Mouse (Mus musculus) stomach, embryonic 16.5 days (tissue): ENCODE measurements around the gene Aqp8. TPM values are rescaled to one million over a fixed set of nuclear protein-coding genes. Genes with fewer than 3 reads are reported as not detected.

Experiments
- ATAC-seq: fragments of 200-750 bp; cut with Nextera tagmentation; 2 replicates; pipeline ENCODE4 v1.8.0; 2017; ENCODE audit warnings: moderate number of reproducible peaks, moderate TSS enrichment; ENCODE audit not compliant: insufficient read depth, low FRiP score
- H3K27ac ChIP-seq: fragments of 300-500 bp; sonication (generic); 2 replicates; pipeline ENCODE4 v1.5.1; 2014; ENCODE audit warnings: low read length
- H3K27me3 ChIP-seq: fragments of 300-500 bp; sonication (generic); 2 replicates; pipeline ENCODE4 v1.6.1; 2014; ENCODE audit warnings: low read length, control low read depth, mixed read lengths; ENCODE audit not compliant: control insufficient read depth, insufficient read depth
- H3K36me3 ChIP-seq: fragments of 300-500 bp; sonication (generic); 2 replicates; pipeline ENCODE4 v1.6.1; 2014; ENCODE audit warnings: low read length; ENCODE audit not compliant: control insufficient read depth, insufficient read depth
- H3K4me1 ChIP-seq: fragments of 300-500 bp; sonication (generic); 2 replicates; pipeline ENCODE4 v1.6.1; 2014; ENCODE audit warnings: low read length, control low read depth, mixed read lengths; ENCODE audit not compliant: control insufficient read depth, insufficient read depth
- H3K4me2 ChIP-seq: fragments of 300-500 bp; sonication (generic); 2 replicates; pipeline ENCODE4 v1.6.1; 2014; ENCODE audit warnings: low read depth, low read length, mixed read lengths
- H3K4me3 ChIP-seq: fragments of 300-500 bp; sonication (generic); replicated peaks from 2 replicates; pipeline ENCODE4 v1.5.1; 2014; ENCODE audit warnings: mild to moderate bottlenecking, low read length
- H3K9ac ChIP-seq: fragments of 300-500 bp; sonication (generic); 2 replicates; pipeline ENCODE4 v1.6.1; 2014; ENCODE audit warnings: low read length
- H3K9me3 ChIP-seq: fragments of 300-500 bp; sonication (generic); replicated peaks from 2 replicates; pipeline ENCODE4 v1.6.1; 2016; ENCODE audit warnings: low read length, control low read depth; ENCODE audit not compliant: control insufficient read depth
- WGBS: fragments of 180-500 bp; shearing (Covaris S2); extraction: QIAGEN DNeasy Blood & Tissue Kit; methylation state at CpG from one replicate; pipeline ENCODE4 v1.1.7; 2014; 5-methylcytosine and 5-hydroxymethylcytosine counted together
- polyA plus RNA-seq: library from polyadenylated mRNA; unstranded; fragments of >200 nt; fragmentation: Nextera tagmentation; extraction: Ambion mirVana; gene quantifications from 2 replicates; pipeline ENCODE4 v1.2.1, GENCODE M21; 2015

Gene Aqp8
- polyA plus RNA-seq, 1 experiment from 2014 or later, result 36.7 TPM

DNA sequence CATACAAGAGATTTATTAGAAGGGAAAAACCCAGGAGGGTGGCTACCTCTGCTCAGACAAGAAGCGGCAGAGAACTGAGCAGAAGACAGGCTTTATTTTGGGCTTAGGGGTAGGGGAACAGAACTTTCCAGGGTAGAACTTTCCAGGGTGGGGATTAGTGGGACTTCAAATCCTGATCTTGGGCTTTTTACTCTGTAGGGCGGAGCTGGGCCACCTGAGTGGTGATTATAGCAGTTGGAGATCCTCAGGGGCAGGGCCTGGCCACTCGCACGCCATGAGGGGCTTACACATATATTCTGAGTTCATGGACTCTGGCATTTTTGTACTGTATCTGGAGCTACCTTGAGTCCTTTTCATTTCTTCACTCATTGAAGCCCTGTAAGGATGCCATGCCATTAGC, 775 bp upstream of the Aqp8 start:
- Histone ChIP-seq H3K27me3 (no peaks in the 10 kb centered on the region), H3K36me3 (no peaks in the 10 kb centered on the region), H3K4me1 (no peaks in the 10 kb centered on the region), H3K9me3 (no peaks in the 10 kb centered on the region), H3K9ac (no peak overlapping the region), H3K4me2 (no peak overlapping the region), H3K27ac (no peak overlapping the region), H3K4me3 (no peak overlapping the region)
- ATAC-seq, result no peak
- WGBS, result 80% methylated on average over 4 of the region's 4 CpGs

DNA sequence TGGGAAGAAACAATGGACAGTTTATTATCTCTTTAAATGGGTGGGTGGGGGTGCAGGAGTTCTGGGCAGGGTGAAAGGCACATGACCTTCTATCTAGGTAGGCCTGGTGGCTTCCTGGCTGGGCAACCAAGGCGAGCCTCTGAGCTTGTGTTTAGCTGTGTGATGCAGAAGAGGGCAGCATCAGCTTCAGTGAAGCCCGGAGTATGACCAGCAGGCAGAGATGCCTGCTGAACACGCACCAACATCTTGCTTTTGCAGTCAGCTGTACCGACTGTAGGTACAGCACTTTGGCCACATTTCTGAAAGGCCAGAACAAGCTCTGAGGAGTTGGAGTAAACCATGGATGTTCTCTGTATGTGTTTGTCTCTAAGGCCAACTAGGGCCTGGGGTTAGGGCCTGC, 1.5 kb downstream of the Aqp8 start:
- no peak overlapping the region for H3K9ac ChIP-seq
- ATAC-seq, result no peak
- H3K27me3 ChIP-seq, result no peaks in the 10 kb centered on the region
- WGBS, result 76% methylated on average over 4 of the region's 4 CpGs
- H3K4me1 ChIP-seq, result no peaks in the 10 kb centered on the region
- no peak overlapping the region for H3K27ac ChIP-seq
- H3K9me3 ChIP-seq, result no peaks in the 10 kb centered on the region
- H3K36me3 ChIP-seq, result no peaks in the 10 kb centered on the region
- no peak overlapping the region for H3K4me2 ChIP-seq
- H3K4me3 ChIP-seq, result no peak overlapping the region

DNA sequence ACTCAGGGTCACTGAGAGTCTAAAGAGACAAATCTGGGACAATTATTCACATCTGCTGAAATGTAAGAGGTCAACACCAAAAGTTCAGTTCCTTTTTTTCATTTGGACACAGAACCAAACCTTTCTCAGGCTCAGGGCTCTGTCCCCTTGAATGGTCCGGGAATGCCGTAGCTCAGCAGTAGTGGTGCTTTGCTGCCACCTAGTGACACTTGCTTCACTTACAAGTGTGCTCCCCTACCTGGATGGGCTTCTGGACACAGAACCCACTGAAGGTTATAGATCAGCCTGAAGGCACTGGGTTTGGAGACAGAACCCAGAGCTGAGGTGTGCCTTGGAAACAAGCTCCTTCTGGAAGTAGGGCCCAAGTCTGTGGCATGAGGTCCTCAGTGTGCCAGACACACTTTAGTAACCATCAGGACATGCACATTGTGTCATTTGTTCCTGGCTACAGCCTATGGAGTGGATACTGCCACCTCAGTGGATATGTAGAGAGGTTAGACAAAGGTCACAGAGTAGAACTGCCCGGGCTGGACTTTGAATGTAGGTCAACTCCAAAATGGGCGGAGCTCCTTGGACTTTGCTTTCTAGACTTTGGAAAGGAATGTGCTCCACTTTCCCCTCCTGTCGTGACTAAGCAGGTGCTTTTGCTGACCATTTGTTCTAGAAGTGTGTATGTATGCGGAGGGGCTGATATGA, 3.7 kb downstream of the Aqp8 start:
- ATAC-seq, result peak; percentile 67; the same call in 1 of the 2 replicates
- 32% methylated on average over 6 of the region's 6 CpGs for WGBS
- Histone ChIP-seq H3K9ac (no peak overlapping the region), H3K4me2 (no peak overlapping the region), H3K27ac (no peak overlapping the region), H3K9me3 (no peaks in the 10 kb centered on the region), H3K27me3 (no peaks in the 10 kb centered on the region), H3K36me3 (no peaks in the 10 kb centered on the region), H3K4me3 (no peak overlapping the region), H3K4me1 (no peaks in the 10 kb centered on the region)

DNA sequence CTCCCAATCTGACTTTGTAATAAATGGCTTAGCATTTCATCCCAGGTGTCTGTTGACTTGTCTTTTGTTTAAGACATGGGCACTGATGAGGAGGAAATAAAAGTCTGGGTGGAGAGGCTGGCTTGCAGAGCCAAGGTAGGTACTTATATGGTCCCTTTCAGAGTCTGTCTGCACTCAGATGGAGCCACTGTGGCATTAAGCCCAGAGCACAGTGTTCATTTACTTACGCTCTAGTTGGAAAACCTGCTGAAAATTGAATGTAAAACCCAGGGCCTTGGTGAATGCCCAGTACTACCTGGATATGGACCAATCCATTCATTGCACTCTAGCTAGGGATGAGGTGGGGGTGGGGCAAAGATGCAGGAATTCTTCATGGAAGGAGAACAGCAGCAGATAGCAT, 5.9 kb downstream of the Aqp8 start:
- 100% methylated on average over 1 of the region's 1 CpGs for WGBS
- Histone ChIP-seq H3K27ac (no peak overlapping the region), H3K36me3 (no peaks in the 10 kb centered on the region), H3K4me1 (no peaks in the 10 kb centered on the region), H3K27me3 (no peaks in the 10 kb centered on the region), H3K9ac (no peak overlapping the region), H3K4me2 (no peak overlapping the region), H3K9me3 (no peaks in the 10 kb centered on the region), H3K4me3 (no peak overlapping the region)
- no peak for ATAC-seq

DNA sequence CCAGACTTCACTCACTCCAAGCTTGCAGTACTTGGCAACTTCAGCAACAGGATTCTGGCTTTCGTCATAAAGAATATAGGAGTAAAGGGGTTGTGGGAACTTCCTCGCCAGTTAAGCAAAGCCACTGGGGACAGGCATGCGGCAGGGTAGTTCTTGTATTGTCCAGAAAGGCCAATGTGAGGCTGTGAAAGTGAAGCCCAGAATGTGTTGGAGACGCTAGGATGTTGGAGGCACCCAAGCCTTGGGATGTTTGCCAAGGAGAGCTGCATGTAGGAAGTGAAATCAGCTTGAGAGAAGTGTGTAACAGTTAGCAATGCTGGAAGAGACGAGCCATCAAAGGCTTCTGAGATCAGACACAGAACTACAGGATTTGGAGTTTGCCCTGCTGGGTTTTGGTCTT, 25.6 kb downstream of the Aqp8 start:
- H3K9ac ChIP-seq, result no peak overlapping the region
- no peak overlapping the region for H3K4me3 ChIP-seq
- H3K27ac ChIP-seq, result no peak overlapping the region
- H3K36me3 ChIP-seq, result no peaks in the 10 kb centered on the region
- 63% methylated on average over 5 of the region's 5 CpGs for WGBS
- no peaks in the 10 kb centered on the region for H3K9me3 ChIP-seq
- no peaks in the 10 kb centered on the region for H3K4me1 ChIP-seq
- peak overlapping the region; percentile 6; the same call in 1 of the 2 replicates for H3K4me2 ChIP-seq
- H3K27me3 ChIP-seq, result no peaks in the 10 kb centered on the region
- ATAC-seq, result no peak

DNA sequence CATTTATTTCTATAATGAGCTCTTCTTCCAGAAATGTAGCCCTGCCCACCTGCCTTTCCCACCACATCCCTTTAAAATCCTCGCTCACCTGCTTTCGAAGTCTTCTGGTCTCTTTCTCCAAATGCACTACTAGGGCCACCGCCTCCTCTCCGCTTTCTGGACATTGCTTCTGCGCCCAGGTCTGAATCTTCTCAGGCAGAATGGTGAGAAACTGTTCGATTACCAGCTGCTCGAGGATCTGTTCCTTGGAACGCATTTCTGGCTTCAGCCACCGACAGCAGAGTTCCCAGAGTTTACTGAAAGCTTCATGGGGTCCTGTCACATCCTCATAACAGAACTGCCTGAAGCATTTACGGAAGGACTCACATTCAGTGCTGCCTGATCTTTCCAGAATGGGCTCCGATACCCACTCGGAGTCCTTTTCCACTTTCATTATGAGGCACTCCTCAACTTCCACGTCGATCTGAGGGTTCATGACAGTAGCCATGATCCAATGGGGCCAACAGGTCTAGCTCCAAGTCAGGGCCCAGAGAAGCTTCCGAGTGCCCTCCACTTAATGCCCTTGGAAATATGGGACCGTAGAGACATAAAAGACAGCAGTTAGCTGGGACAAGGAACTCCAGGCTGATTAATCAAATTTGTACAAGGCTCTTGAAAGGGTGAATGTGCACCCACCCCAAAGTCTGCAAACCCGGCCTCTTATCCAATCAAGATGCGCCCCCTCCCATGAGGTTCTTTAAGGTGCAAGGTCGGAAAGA, 37.6 kb downstream of the Aqp8 start:
- no peak overlapping the region for H3K27ac ChIP-seq
- peak overlapping the region; percentile 72 for H3K9ac ChIP-seq

DNA sequence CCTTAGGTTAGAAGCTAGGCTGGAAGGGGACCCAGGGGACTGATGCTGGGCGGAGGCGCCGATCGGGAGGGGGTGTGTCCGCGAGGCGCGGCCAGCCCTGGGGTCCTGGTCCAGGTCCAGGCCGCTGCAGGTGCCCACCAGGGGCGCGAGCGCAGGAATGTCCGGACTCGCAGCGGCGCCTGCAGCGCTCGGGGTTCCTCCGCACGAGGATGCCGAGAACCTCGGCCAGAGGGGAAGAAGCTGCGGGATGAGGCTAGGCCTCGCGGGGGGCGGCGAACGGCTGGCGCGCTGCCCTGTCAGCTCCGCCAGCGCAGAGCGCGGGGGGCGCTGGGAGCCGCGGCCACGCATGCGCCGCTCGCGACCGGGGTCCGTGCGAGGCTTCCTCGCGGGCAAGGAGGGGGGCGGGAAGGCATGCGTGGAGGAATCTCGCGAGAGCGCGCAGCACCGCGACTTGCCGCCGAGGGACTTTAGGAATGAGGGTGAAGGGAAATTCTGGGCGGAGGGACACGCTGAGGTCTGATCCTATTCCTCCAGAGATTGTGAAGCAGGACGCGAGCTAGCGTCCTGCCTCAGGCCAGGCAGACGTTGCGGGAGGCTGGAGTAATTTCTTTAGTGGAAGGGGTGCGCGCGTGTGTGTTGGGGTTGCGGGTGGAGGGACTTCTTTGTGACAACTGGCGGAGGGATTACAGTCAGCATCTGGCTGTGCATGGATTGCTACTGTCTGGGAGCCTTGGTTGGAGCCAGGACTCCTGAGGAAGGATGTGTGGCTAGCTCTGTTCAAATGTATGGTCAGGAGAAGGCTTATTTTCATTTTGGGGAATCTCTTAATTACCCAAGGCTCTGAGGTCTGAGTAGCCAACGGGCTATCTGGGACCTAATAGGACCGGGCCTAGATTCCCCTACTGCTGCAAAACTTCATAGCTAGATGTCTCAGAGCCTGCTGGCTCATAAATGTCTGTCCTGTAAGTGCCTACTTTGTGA, 38.4 kb downstream of the Aqp8 start, which contains the start of gene Zkscan2:
Gene Zkscan2, minus strand, starts transcription at position 211 of the 981 bp plus-strand sequence.
- ATAC-seq, result peak; percentile 88
- no peak within 1 kb of the TSS; the same call in 1 of the 2 replicates for H3K27ac ChIP-seq
- no peaks in the 10 kb centered on the region for H3K27me3 ChIP-seq
- peak within 1 kb of the TSS; percentile 72 for H3K9ac ChIP-seq
- 2% methylated on average over 59 of the region's 71 CpGs for WGBS
- H3K4me2 ChIP-seq, result peak within 1 kb of the TSS; percentile 96
- peaks cover 10% of the 10 kb centered on the region for H3K4me1 ChIP-seq
- H3K4me3 ChIP-seq, result peak within 1 kb of the TSS; percentile 65
- no peaks in the 10 kb centered on the region for H3K9me3 ChIP-seq
- no peaks in the 10 kb centered on the region for H3K36me3 ChIP-seq

More for the DNA sequence above, 37.6 kb downstream of the Aqp8 start:
- no peak for ATAC-seq
- no peaks in the 10 kb centered on the region for H3K36me3 ChIP-seq
- no peaks in the 10 kb centered on the region for H3K9me3 ChIP-seq
- H3K27me3 ChIP-seq, result no peaks in the 10 kb centered on the region
- H3K4me1 ChIP-seq, result peaks cover 10% of the 10 kb centered on the region
- WGBS, result 36% methylated on average over 19 of the region's 19 CpGs
- H3K4me3 ChIP-seq, result peak overlapping the region; percentile 65
- H3K4me2 ChIP-seq, result peak overlapping the region; percentile 96

DNA sequence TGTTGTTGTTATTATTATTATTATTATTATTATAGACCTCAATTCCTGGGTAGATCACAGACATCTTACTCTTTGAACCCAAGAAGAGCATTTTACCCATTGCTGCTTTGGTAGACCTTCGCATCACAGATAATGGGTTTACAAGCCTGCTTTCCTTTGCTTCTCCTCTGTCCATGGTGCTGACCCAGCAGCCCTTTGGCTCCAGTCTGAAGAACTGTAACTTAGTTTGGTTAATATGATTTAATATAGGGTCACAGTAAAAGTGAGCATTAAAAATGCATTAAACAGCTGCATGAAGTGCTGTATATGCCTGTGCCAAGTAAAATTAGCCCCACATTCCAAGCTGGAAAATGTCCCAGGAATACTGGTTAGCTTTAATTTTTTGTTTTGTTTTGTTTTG, 41.3 kb downstream of the Aqp8 start:
- Histone ChIP-seq H3K4me3 (no peak overlapping the region), H3K36me3 (no peaks in the 10 kb centered on the region), H3K4me1 (peaks cover 10% of the 10 kb centered on the region), H3K4me2 (no peak overlapping the region), H3K9me3 (no peaks in the 10 kb centered on the region), H3K27ac (no peak overlapping the region), H3K27me3 (no peaks in the 10 kb centered on the region), H3K9ac (no peak overlapping the region)
- WGBS, result 22% methylated on average over 1 of the region's 1 CpGs
- no peak for ATAC-seq
